Mouse (Mus musculus): ENCODE data around the gene Poln.

DNA sequence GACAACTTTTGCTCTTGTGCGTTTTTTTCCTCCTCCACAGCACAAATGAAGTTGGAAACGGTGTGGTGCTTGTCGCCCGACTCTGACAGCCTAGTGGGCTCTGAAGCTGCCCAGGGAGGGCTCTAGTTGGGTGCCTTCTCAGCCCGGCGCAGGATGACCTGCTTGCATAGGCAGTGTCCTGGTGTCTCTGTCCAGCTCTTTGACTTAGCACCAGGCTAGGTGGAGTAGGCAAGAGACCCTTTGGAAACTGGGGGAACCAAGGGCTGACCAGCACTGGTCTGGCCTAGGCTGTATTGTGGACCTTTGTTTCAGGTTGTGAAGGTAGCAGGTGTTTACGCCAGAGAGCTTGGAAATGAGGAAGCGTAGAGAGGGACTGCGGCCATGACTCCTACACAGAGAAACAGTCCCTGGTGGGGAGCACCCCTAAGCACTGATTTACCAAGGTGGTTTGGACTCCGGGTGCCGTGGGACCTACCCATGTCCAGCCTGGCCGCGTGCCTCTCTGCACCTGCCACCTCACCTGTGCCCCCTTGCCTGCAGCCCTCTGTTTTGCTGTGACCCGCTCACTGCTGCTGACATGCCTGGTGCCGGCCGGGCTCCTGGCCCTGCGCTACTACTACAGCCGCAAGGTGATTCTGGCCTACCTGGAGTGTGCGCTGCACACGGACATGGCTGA is 171.3 kb downstream of the Poln start:
- TF ChIP-seq CTCF (IDR thresholded peaks at IDR 0.05; ENCODE audit: extremely low read depth, insufficient read depth, insufficient read length, insufficient replicate concordance) (no peak), POLR2A (IDR thresholded peaks at IDR 0.05; ENCODE audit: low read depth, low read length) (no peak)
